Mouse (Mus musculus) liver, adult (tissue): ENCODE measurements at regions not wholly inside any gene's neighbourhood (a gene's known extent, or its start where the extent isn't known, plus 50 kb on each side); places are given as distances from the start of the nearest gene placed in this dataset.

Source experiments
- GATA4 ChIP-seq: IDR thresholded peaks from 2 replicates; pipeline ENCODE4 v1.6.1; 2014; ENCODE audit warnings: mild to moderate bottlenecking, low read length; ENCODE audit not compliant: insufficient replicate concordance

- TF ChIP-seq GATA4 = no peak
These were observed 132.7 kb upstream of the Tab2 start for GRCm38 (mm10) chr10:8088737-8089136.

- no peak for TF ChIP-seq GATA4
These were observed 132.3 kb upstream of the Tab2 start for GRCm38 (mm10) chr10:8088321-8088720.

GRCm38 (mm10) chr10:8087106-8087505 is 131.1 kb upstream of the Tab2 start:
- TF ChIP-seq GATA4 = 0 out of 2 replicates have a peak, but pooled peaks have one; percentile 7

- TF ChIP-seq GATA4 = no peak
These were observed 130.4 kb upstream of the Tab2 start for GRCm38 (mm10) chr10:8086442-8086841.

GRCm38 (mm10) chr10:8077904-8078811 is 122.1 kb upstream of the Tab2 start:
- TF ChIP-seq GATA4 = no peak

GRCm38 (mm10) chr10:8072463-8072862 is 116.4 kb upstream of the Tab2 start:
- TF ChIP-seq GATA4 = no peak

- TF ChIP-seq GATA4 = no peak
These were observed 115.8 kb upstream of the Tab2 start for GRCm38 (mm10) chr10:8071858-8072257.

- no peak for TF ChIP-seq GATA4
These were observed 114.4 kb upstream of the Tab2 start for GRCm38 (mm10) chr10:8070472-8070871.

GRCm38 (mm10) chr10:8066926-8067325 is 110.9 kb upstream of the Tab2 start:
- TF ChIP-seq GATA4 = no peak

- no peak for TF ChIP-seq GATA4
These were observed 109.7 kb upstream of the Tab2 start for GRCm38 (mm10) chr10:8065746-8066145.

GRCm38 (mm10) chr10:8064281-8064680 is 108.3 kb upstream of the Tab2 start:
- no peak for TF ChIP-seq GATA4

GRCm38 (mm10) chr10:8063458-8064090 is 107.5 kb upstream of the Tab2 start:
- TF ChIP-seq GATA4 = no peak

GRCm38 (mm10) chr10:8060987-8061386 is 105.0 kb upstream of the Tab2 start:
- no peak for TF ChIP-seq GATA4

- TF ChIP-seq GATA4 = no peak
These were observed 103.7 kb upstream of the Tab2 start for GRCm38 (mm10) chr10:8059769-8060168.

GRCm38 (mm10) chr10:8057855-8058254 is 101.8 kb upstream of the Tab2 start:
- TF ChIP-seq GATA4 = no peak

- no peak for TF ChIP-seq GATA4
These were observed 99.3 kb upstream of the Tab2 start for GRCm38 (mm10) chr10:8055293-8055692.

- peak; percentile 84 for TF ChIP-seq GATA4
These were observed 87.6 kb upstream of the Tab2 start for GRCm38 (mm10) chr10:8043416-8044163.
